ENCODE assay signal across 17 mouse cellular contexts in the genomic region with DNA sequence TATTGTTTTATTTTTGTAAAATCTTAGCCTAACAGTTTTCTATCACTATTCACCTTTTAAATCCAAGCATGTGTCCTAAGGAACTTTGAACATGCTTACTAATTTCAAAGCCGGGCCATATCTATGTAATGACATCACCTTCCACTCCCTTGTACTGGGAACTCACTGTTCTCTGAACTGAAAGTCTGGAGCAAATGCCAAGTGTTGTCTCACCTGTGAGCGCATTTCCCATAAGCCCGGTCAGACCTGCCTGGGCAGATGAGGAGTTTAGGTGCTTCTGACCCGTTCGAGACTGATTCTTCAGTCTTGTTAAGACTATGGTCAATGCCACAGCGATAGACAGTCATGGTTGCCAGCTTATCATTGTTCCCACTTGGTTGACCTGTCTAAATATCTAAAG. TPM values are rescaled to one million over a fixed set of nuclear protein-coding genes. Genes with fewer than 3 reads are reported as not detected.
DNase-seq lines count a peak whose midpoint lies in the region; ATAC-seq and TF ChIP-seq lines count a peak whose summit lies in the region.
"Had no signal": no experiment of that assay in that cellular context is flagged by ENCODE, and none has a peak within 500 bp of the region (broad histone marks: within the 10 kb centered on the region; RNA-seq: fewer than 3 reads in every experiment).

No protein-coding gene starts in this region.

- 66% methylated on average over 6 of the region's 6 CpGs for WGBS in lung, embryonic 14.5 days
- 94% methylated on average over 6 of the region's 6 CpGs for WGBS in midbrain, embryonic 14.5 days

- TF ChIP-seq CTCF in gastrocnemius, adult 2 months (IDR thresholded peaks at IDR 0.05): no peak
- TF ChIP-seq CTCF in lung, embryonic 14.5 days (IDR thresholded peaks at IDR 0.05; ENCODE audit: low read depth): no peak

- no peaks in the 10 kb centered on the region for H3K27me3 ChIP-seq in lung, embryonic 14.5 days (ENCODE audit: insufficient read depth, low read length)
- no peaks in the 10 kb centered on the region for H3K27me3 ChIP-seq in midbrain, embryonic 14.5 days (ENCODE audit: control insufficient read depth, insufficient read depth, low read length)
- H3K27me3 ChIP-seq: forebrain, embryonic 12.5 days; Patski had no signal

- H3K4me1 ChIP-seq in lung, embryonic 14.5 days (ENCODE audit: insufficient read depth): 0 out of 2 replicates have a peak, but pooled peaks cover 3% of the 10 kb centered on the region
- H3K4me1 ChIP-seq in midbrain, embryonic 14.5 days (ENCODE audit: control insufficient read depth, insufficient read depth, low read length): no peaks in the 10 kb centered on the region
- H3K4me1 ChIP-seq: forebrain, embryonic 12.5 days had no signal

- no peak for DNase-seq in gastrocnemius, adult 2 months
- no peak for DNase-seq in gastrocnemius, postnatal 4 days (ENCODE audit: low spot score in 2 of 2)
- DNase-seq in kidney, adult 8-10 months: peak; percentile 28 to 30
- DNase-seq in kidney, postnatal 10 days: no peak
- DNase-seq in 3T3-L1 (ENCODE audit: low read depth, low spot score): peak; percentile 26
- DNase-seq in lung, embryonic 14.5 days: peak; percentile 51
- no peak for DNase-seq in retina, embryonic 14.5 days (ENCODE audit: low spot score)
- no peak for DNase-seq in midbrain, embryonic 14.5 days
- DNase-seq: cerebellum, adult 18-20 months; gastrocnemius, postnatal 14 days; layer of hippocampus, postnatal 36 days; right cerebral cortex, postnatal 14 days; thymus, postnatal 4 days had no signal

- H3K36me3 ChIP-seq in lung, embryonic 14.5 days (ENCODE audit: insufficient read depth): no peaks in the 10 kb centered on the region
- H3K36me3 ChIP-seq in midbrain, embryonic 14.5 days (ENCODE audit: control insufficient read depth, insufficient read depth, low read length): no peaks in the 10 kb centered on the region
- H3K36me3 ChIP-seq: forebrain, embryonic 12.5 days; midbrain, embryonic 10.5 days had no signal

- peak overlapping the region; percentile 25; the same call in 1 of the 2 replicates for H3K27ac ChIP-seq in gastrocnemius, adult 2 months
- H3K27ac ChIP-seq in lung, embryonic 14.5 days (ENCODE audit: low read depth): no peak overlapping the region
- H3K27ac ChIP-seq in midbrain, embryonic 14.5 days (replicated peaks; ENCODE audit: low read depth, low read length): no peak overlapping the region
- H3K27ac ChIP-seq: forebrain, embryonic 12.5 days; kidney, postnatal 0 days; midbrain, embryonic 10.5 days had no signal

- no peak overlapping the region for H3K4me3 ChIP-seq in gastrocnemius, adult 2 months
- H3K4me3 ChIP-seq in lung, embryonic 14.5 days (ENCODE audit: low read depth, low read length): no peak overlapping the region
- H3K4me3 ChIP-seq in midbrain, embryonic 14.5 days (replicated peaks; ENCODE audit: low read depth, low read length): no peak overlapping the region
- H3K4me3 ChIP-seq: forebrain, embryonic 12.5 days; midbrain, embryonic 10.5 days had no signal

- H3K9me3 ChIP-seq in lung, embryonic 14.5 days (ENCODE audit: low read depth, low read length): no peaks in the 10 kb centered on the region
- H3K9me3 ChIP-seq in midbrain, embryonic 14.5 days (ENCODE audit: control insufficient read depth, low read length): no peaks in the 10 kb centered on the region
- H3K9me3 ChIP-seq: forebrain, embryonic 12.5 days; midbrain, embryonic 10.5 days had no signal

- peak; percentile 62; the same call in 1 of the 2 replicates for ATAC-seq in lung, embryonic 14.5 days (ENCODE audit: insufficient read depth)
- ATAC-seq in midbrain, embryonic 14.5 days (ENCODE audit: low FRiP score, low TSS enrichment): no peak
- ATAC-seq: Patski had no signal

- H3K4me2 ChIP-seq in lung, embryonic 14.5 days: no peak overlapping the region
- no peak overlapping the region for H3K4me2 ChIP-seq in midbrain, embryonic 14.5 days (ENCODE audit: low read length)
- H3K4me2 ChIP-seq: forebrain, embryonic 12.5 days had no signal

- no peak overlapping the region for H3K9ac ChIP-seq in lung, embryonic 14.5 days
- H3K9ac ChIP-seq in midbrain, embryonic 14.5 days (replicated peaks; ENCODE audit: low read length): no peak overlapping the region
- H3K9ac ChIP-seq: forebrain, embryonic 12.5 days had no signal

- intact Hi-C loops in gastrocnemius, adult 2 months (cut with DNase I): no loop called here

RNA-seq across cellular contexts. Expression of a gene that starts 19.9 kb away (rescaled TPM):
- 10 to 100 TPM; 23.9 to 34.5 TPM for total RNA-seq in gastrocnemius, adult 2 months (2021)
- total RNA-seq in gastrocnemius, postnatal 4 days (2021): 10 to 100 TPM; 54.2 to 58.3 TPM
- polyA plus RNA-seq in lung, embryonic 14.5 days (2014; fragmentation: Nextera tagmentation; extraction: Ambion mirVana): 57.2 and 59.6 TPM in 2 replicates
- 66.6 and 80.4 TPM in 2 replicates for polyA plus RNA-seq in midbrain, embryonic 14.5 days (2014; fragmentation: Nextera tagmentation; extraction: Ambion mirVana)

Comparison
In these comparisons a context has a peak if more than half of its experiments do, and no peak if none do; other contexts are left out.
1. DNase-seq: peak in kidney, adult 8-10 months (2 of 2), 3T3-L1 (single experiment) and lung, embryonic 14.5 days (single experiment); none in gastrocnemius, adult 2 months (single experiment), gastrocnemius, postnatal 4 days (0 of 2), kidney, postnatal 10 days (single experiment), retina, embryonic 14.5 days (single experiment) and midbrain, embryonic 14.5 days (single experiment).